Mouse (Mus musculus): ENCODE data around the gene Mpi. TPM values are rescaled to one million over a fixed set of nuclear protein-coding genes. Genes with fewer than 3 reads are reported as not detected.

Mpi gene
- polyA plus RNA-seq, 1 experiment from 2014 or later, result 60.0 TPM

DNA sequence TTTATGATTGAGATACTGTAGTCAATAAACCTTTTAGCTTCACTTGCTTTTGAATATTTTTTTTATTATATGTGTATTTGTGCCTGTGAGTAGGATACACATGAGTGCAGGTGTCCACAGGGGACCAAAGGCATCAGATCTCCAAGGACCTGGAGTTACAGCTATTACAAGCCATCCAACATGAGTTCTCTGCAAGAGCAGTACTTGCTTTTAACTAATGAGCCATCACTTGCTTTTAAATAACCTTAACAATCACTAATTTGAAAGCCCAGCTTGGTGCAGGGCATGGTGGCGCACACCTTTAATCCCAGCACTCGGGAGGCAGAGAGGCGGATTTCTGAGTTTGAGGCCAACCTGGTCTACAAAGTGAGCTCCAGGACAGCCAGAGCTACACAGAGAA, 2.2 kb upstream of the Mpi start:
- H3K4me1 ChIP-seq (replicated peaks; ENCODE audit: control insufficient read depth, insufficient read depth, low read length), result peaks cover 11% of the 10 kb centered on the region
- ATAC-seq (ENCODE audit: low FRiP score) (no peak), DNase-seq (ENCODE audit: low spot score) (no peak)
- no peak overlapping the region for H3K4me2 ChIP-seq (replicated peaks)
- WGBS, result 41% methylated on average over 3 of the region's 3 CpGs
- no peak overlapping the region for H3K4me3 ChIP-seq (replicated peaks; ENCODE audit: low read length)
- H3K27me3 ChIP-seq (ENCODE audit: control insufficient read depth, insufficient read depth, low read length), result no peaks in the 10 kb centered on the region
- H3K36me3 ChIP-seq (replicated peaks; ENCODE audit: control insufficient read depth, insufficient read depth), result no peaks in the 10 kb centered on the region; the same call in 1 of the 2 replicates
- H3K9ac ChIP-seq, result no peak overlapping the region
- H3K9me3 ChIP-seq (ENCODE audit: control insufficient read depth, low read length), result no peaks in the 10 kb centered on the region
- no peak overlapping the region for H3K27ac ChIP-seq

DNA sequence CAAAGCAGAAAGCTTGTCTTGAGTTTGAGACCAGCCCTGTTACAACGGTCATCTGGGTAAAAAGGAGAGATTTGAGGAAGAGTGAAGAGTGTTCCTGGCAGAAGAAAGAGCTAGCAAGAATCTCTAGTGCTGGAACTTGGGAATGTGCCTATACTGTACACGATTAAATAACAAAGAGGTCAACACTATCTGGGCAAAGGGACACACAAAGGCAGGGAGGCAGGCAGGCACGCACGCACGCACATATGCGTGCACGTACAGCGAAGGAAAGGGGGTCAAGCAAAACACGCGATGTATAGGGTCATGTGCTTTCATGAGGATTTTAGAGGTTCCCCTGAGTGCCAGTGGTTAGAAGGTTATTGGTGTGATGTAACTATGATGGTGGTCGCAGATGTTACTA, 556 bp upstream of the Mpi start:
- Histone ChIP-seq H3K4me3 (replicated peaks; ENCODE audit: low read length) (no peak overlapping the region), H3K27ac (no peak overlapping the region), H3K36me3 (replicated peaks; ENCODE audit: control insufficient read depth, insufficient read depth) (peaks cover 15% of the 10 kb centered on the region), H3K9ac (no peak overlapping the region), H3K27me3 (ENCODE audit: control insufficient read depth, insufficient read depth, low read length) (no peaks in the 10 kb centered on the region), H3K9me3 (ENCODE audit: control insufficient read depth, low read length) (no peaks in the 10 kb centered on the region), H3K4me2 (replicated peaks) (no peak overlapping the region), H3K4me1 (replicated peaks; ENCODE audit: control insufficient read depth, insufficient read depth, low read length) (peaks cover 11% of the 10 kb centered on the region)
- 73% methylated on average over 11 of the region's 11 CpGs for WGBS
- no peak for ATAC-seq (ENCODE audit: low FRiP score)
- DNase-seq (ENCODE audit: low spot score), result no peak

DNA sequence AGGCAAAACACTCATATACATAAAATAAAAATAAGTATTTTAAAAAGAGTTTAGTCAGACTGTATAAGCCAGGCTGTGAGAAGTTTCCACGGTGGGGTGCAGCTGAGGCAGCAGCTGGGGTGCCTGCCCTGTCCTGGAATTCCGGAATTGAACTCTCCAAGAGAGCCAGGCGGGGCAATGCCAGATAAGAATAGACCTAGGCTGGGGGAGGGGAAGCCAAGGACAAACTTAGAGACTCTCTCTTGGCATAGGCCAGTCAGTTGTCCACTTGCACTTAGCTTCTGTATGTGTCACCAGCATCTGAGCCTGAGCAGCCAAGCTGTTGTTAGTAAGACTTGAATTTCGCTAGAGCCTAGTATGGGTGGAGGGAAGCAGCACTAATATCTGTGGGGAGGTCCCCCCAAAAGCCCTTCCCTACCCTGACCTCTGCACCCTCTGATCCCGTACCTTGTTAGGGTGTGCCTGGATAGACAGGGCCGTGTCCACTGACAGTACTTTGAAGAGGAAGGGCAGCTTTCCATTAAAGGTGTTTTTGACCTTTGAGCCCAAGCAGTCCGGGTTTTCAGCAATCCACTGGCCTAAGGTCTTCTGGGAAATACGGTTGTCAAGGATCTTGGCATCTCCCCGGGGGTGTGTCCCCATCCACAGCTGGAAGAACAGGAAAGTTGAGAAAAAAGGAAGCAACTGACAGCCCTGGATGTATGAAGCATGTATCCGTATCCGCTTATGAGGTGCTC, 2.3 kb downstream of the Mpi start:
- ATAC-seq (ENCODE audit: low FRiP score) (no peak), DNase-seq (ENCODE audit: low spot score) (no peak)
- 92% methylated on average over 11 of the region's 11 CpGs for WGBS
- H3K36me3 ChIP-seq (replicated peaks; ENCODE audit: control insufficient read depth, insufficient read depth), result peaks cover 42% of the 10 kb centered on the region
- no peak overlapping the region for H3K4me2 ChIP-seq (replicated peaks)
- no peak overlapping the region for H3K27ac ChIP-seq
- H3K9ac ChIP-seq, result no peak overlapping the region
- H3K27me3 ChIP-seq (ENCODE audit: control insufficient read depth, insufficient read depth, low read length), result no peaks in the 10 kb centered on the region
- H3K4me3 ChIP-seq (replicated peaks; ENCODE audit: low read length), result no peak overlapping the region
- H3K9me3 ChIP-seq (ENCODE audit: control insufficient read depth, low read length), result no peaks in the 10 kb centered on the region
- H3K4me1 ChIP-seq (replicated peaks; ENCODE audit: control insufficient read depth, insufficient read depth, low read length), result peaks cover 11% of the 10 kb centered on the region

DNA sequence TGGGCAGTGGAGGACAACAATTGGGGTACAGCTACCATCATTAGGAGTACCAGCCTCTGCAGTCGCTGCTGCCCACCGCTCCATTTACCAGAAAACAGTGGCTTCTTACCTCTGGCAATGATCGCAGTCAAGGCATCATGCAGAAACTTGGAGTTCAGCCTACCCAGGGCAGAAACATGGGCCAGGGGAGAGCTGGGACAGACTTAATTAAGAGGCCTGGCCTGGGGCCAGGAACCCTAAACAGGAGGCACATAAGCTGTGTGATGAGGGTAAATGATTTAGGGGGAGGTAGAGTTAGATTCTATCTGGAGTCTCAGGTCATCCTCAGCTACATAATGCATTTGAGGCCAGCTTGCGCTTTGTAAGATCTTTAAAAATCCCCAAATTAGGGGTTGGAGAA, 3.4 kb downstream of the Mpi start:
- Histone ChIP-seq H3K4me3 (replicated peaks; ENCODE audit: low read length) (no peak overlapping the region), H3K4me1 (replicated peaks; ENCODE audit: control insufficient read depth, insufficient read depth, low read length) (peaks cover 6% of the 10 kb centered on the region), H3K9me3 (ENCODE audit: control insufficient read depth, low read length) (no peaks in the 10 kb centered on the region), H3K4me2 (replicated peaks) (no peak overlapping the region), H3K27ac (no peak overlapping the region), H3K27me3 (ENCODE audit: control insufficient read depth, insufficient read depth, low read length) (no peaks in the 10 kb centered on the region), H3K9ac (no peak overlapping the region), H3K36me3 (replicated peaks; ENCODE audit: control insufficient read depth, insufficient read depth) (peaks cover 53% of the 10 kb centered on the region)
- DNase-seq (ENCODE audit: low spot score), result no peak
- 79% methylated on average over 4 of the region's 4 CpGs for WGBS
- no peak for ATAC-seq (ENCODE audit: low FRiP score)

DNA sequence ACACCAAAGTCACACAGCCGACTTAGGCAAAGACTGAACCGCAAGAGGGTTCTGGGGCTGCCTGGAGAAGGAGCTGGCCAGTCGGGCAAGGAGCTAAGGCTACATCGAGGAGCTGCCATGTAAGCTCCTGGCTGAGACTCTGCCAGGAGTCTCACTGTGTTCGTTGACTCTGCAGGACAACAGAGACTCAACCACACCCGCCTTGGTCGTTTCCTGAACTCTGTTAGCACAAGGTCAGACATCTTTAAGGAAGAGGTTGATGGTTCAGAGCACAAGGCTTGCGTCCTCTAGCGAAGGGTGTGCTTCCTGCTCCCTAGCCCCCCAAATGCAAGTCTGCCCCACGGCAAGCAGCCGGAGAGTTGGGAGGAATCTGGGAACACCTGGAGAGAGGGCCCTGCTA, 4.7 kb downstream of the Mpi start:
- Histone ChIP-seq H3K27ac (no peak overlapping the region), H3K9ac (no peak overlapping the region), H3K4me3 (replicated peaks; ENCODE audit: low read length) (no peak overlapping the region), H3K36me3 (replicated peaks; ENCODE audit: control insufficient read depth, insufficient read depth) (peaks cover 66% of the 10 kb centered on the region), H3K9me3 (ENCODE audit: control insufficient read depth, low read length) (no peaks in the 10 kb centered on the region), H3K27me3 (ENCODE audit: control insufficient read depth, insufficient read depth, low read length) (no peaks in the 10 kb centered on the region), H3K4me1 (replicated peaks; ENCODE audit: control insufficient read depth, insufficient read depth, low read length) (peaks cover 6% of the 10 kb centered on the region), H3K4me2 (replicated peaks) (no peak overlapping the region)
- WGBS, result 91% methylated on average over 11 of the region's 11 CpGs
- no peak for ATAC-seq (ENCODE audit: low FRiP score)
- no peak for DNase-seq (ENCODE audit: low spot score)

DNA sequence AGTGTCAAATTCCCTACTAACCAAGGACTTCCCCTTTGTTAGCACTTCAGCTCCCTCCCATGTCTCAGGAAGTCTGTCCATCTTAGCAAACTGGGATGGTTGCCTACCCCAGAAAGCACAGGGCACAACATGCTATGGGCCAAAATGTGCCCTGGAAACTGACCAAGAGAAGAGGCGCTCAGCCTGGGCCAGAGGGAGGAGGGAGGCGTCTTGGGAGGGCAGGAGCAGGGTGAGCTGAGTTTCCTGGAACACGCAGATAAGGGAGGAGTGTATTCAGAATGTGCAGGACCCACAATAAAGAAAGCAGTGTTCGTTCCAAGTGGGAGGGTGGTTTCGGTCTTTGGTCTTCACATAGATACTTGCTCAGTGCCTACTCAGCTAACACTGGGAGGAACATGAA, 5.3 kb downstream of the Mpi start:
- WGBS, result 96% methylated on average over 5 of the region's 5 CpGs
- ATAC-seq (ENCODE audit: low FRiP score) (no peak), DNase-seq (ENCODE audit: low spot score) (no peak)
- H3K36me3 ChIP-seq (replicated peaks; ENCODE audit: control insufficient read depth, insufficient read depth), result peaks cover 72% of the 10 kb centered on the region
- peaks cover 6% of the 10 kb centered on the region for H3K4me1 ChIP-seq (replicated peaks; ENCODE audit: control insufficient read depth, insufficient read depth, low read length)
- H3K4me2 ChIP-seq (replicated peaks), result no peak overlapping the region
- H3K9me3 ChIP-seq (ENCODE audit: control insufficient read depth, low read length), result no peaks in the 10 kb centered on the region
- H3K27me3 ChIP-seq (ENCODE audit: control insufficient read depth, insufficient read depth, low read length), result no peaks in the 10 kb centered on the region
- no peak overlapping the region for H3K9ac ChIP-seq
- H3K4me3 ChIP-seq (replicated peaks; ENCODE audit: low read length), result no peak overlapping the region
- H3K27ac ChIP-seq, result no peak overlapping the region

DNA sequence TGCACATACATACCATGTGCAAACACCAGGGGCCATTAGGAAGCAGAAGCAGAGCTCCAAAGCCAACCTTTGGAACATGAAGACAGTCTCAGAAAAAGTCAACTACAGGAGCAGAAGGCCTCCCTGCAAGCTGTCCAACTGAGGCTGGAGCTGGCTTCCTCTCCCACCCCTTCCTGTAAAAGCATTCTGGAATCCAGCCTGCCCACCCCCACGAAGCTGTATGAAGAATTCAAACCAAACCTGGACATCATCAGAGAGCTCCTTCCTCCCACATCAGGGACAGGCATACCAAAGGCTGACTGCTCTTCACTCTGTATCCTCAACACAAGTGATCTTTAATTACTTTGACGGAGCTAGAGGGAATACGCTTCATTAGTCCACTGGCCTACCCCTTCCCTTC, 8.6 kb downstream of the Mpi start:
- Histone ChIP-seq H3K27me3 (ENCODE audit: control insufficient read depth, insufficient read depth, low read length) (no peaks in the 10 kb centered on the region), H3K27ac (no peak overlapping the region), H3K9ac (no peak overlapping the region), H3K4me3 (replicated peaks; ENCODE audit: low read length) (no peak overlapping the region), H3K4me1 (replicated peaks; ENCODE audit: control insufficient read depth, insufficient read depth, low read length) (peaks cover 5% of the 10 kb centered on the region), H3K4me2 (replicated peaks) (no peak overlapping the region), H3K36me3 (replicated peaks; ENCODE audit: control insufficient read depth, insufficient read depth) (peaks cover 91% of the 10 kb centered on the region), H3K9me3 (ENCODE audit: control insufficient read depth, low read length) (no peaks in the 10 kb centered on the region)
- DNase-seq (ENCODE audit: low spot score) (no peak), ATAC-seq (ENCODE audit: low FRiP score) (no peak)
- 69% methylated on average over 3 of the region's 3 CpGs for WGBS

DNA sequence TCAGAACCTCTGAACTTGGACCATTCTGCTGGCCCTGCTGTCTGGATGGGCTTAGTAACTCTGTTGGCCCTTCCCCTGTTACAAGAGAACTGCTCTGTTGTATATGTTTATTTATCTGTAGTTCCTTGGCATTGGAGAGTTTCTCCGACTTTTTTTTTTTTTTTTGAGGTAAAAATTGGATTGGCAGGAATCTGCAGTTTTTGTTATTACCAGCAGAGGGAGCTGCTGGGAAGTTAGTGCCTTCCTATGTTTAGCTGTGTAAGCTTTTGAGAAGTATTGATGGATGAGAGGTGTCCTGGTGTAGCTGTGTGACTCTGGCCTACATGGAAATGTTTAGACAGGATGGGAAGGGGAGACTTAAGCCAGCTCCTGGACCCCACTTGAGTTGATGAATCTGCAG, 11.3 kb downstream of the Mpi start:
- H3K27me3 ChIP-seq (ENCODE audit: control insufficient read depth, insufficient read depth, low read length), result no peaks in the 10 kb centered on the region
- no peak overlapping the region for H3K4me2 ChIP-seq (replicated peaks)
- DNase-seq (ENCODE audit: low spot score) (peak; percentile 86), ATAC-seq (ENCODE audit: low FRiP score) (no peak)
- 5% methylated on average over 1 of the region's 1 CpGs for WGBS
- no peak overlapping the region for H3K9ac ChIP-seq
- H3K4me3 ChIP-seq (replicated peaks; ENCODE audit: low read length), result no peak overlapping the region
- H3K27ac ChIP-seq, result no peak overlapping the region
- H3K36me3 ChIP-seq (replicated peaks; ENCODE audit: control insufficient read depth, insufficient read depth), result peaks cover 70% of the 10 kb centered on the region
- H3K4me1 ChIP-seq (replicated peaks; ENCODE audit: control insufficient read depth, insufficient read depth, low read length), result peaks cover 20% of the 10 kb centered on the region
- no peaks in the 10 kb centered on the region for H3K9me3 ChIP-seq (ENCODE audit: control insufficient read depth, low read length)

DNA sequence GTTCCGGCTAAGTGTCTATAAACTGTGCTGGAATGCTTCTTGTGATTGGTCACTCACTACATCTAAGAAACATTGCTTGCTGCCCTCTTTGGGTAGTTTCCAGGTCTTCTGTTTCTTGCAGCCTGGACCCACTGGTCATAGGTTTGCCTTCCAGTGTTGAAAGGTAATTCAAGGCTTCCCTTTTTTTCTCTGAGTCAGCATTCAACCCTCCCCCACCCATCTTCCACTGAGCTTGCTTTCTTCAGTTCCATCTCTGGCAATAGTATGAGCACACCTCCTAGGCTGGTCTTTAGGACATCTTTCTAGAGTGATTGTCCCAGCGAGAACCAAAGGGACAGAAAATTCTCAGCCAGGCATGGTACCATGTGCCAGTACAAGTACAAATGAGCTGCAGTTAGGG, 13.0 kb downstream of the Mpi start:
- H3K4me1 ChIP-seq (replicated peaks; ENCODE audit: control insufficient read depth, insufficient read depth, low read length), result peaks cover 20% of the 10 kb centered on the region
- H3K27me3 ChIP-seq (ENCODE audit: control insufficient read depth, insufficient read depth, low read length), result no peaks in the 10 kb centered on the region
- ATAC-seq (ENCODE audit: low FRiP score) (no peak), DNase-seq (ENCODE audit: low spot score) (no peak)
- 93% methylated on average over 2 of the region's 2 CpGs for WGBS
- H3K9me3 ChIP-seq (ENCODE audit: control insufficient read depth, low read length), result no peaks in the 10 kb centered on the region
- H3K4me2 ChIP-seq (replicated peaks), result no peak overlapping the region
- peaks cover 59% of the 10 kb centered on the region for H3K36me3 ChIP-seq (replicated peaks; ENCODE audit: control insufficient read depth, insufficient read depth)
- H3K4me3 ChIP-seq (replicated peaks; ENCODE audit: low read length), result no peak overlapping the region
- no peak overlapping the region for H3K9ac ChIP-seq
- no peak overlapping the region for H3K27ac ChIP-seq

DNA sequence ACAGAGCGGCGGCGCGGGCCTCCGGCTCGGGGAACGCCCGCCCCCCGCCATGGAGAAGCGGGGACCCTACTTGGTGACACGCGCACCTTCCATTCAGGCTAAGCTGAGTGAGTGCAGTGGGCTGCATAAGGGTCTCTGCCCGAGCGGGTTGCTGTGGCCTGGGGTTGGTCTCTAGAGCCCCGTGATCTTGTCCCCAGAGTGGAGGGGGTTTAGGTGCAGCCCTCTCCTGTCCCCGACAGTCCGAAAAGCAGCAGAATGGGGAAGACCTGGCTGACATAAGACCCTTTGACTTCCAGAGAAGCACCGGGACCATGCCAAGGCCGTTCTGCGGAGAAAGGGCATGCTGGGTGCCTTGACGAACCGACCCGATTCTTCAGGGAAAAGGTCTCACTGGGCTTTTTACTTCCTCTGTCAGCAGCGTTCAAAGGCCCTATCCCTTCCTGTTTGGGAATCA, 14.8 kb downstream of the Mpi start:
- H3K27me3 ChIP-seq (ENCODE audit: control insufficient read depth, insufficient read depth, low read length), result no peaks in the 10 kb centered on the region
- under 1% methylated on average over 24 of the region's 24 CpGs for WGBS
- peaks cover 58% of the 10 kb centered on the region for H3K36me3 ChIP-seq (replicated peaks; ENCODE audit: control insufficient read depth, insufficient read depth)
- DNase-seq (ENCODE audit: low spot score) (no peak), ATAC-seq (ENCODE audit: low FRiP score) (peak; percentile 77; the same call in 1 of the 2 replicates)
- peak overlapping the region; percentile 65 for H3K4me2 ChIP-seq (replicated peaks)
- H3K4me3 ChIP-seq (replicated peaks; ENCODE audit: low read length), result peak overlapping the region; percentile 81
- H3K27ac ChIP-seq, result peak overlapping the region; percentile 84
- H3K9ac ChIP-seq, result peak overlapping the region; percentile 81
- peaks cover 20% of the 10 kb centered on the region for H3K4me1 ChIP-seq (replicated peaks; ENCODE audit: control insufficient read depth, insufficient read depth, low read length)
- H3K9me3 ChIP-seq (ENCODE audit: control insufficient read depth, low read length), result no peaks in the 10 kb centered on the region
